Mouse (Mus musculus) left cerebral cortex, postnatal 14 days (tissue): ENCODE results near the gene Reln. TPM values are rescaled to one million over a fixed set of nuclear protein-coding genes. Genes with fewer than 3 reads are reported as not detected.

Experiments
- DNase-seq, 2 experiments: peaks; one replicate each; pipeline ENCODE4 v3.0.0; 2021 to 2022; ENCODE audit warnings: low spot score in 2 of 2, mixed read lengths in 1 of 2
- intact Hi-C: fragments of 180-260 bp; cut with DNase I; formaldehyde crosslinking; loops from one replicate; pipeline ENCODE4 v1.15.1; 2025
- total RNA-seq, 2 experiments: library from RNA; stranded (reverse); gene quantifications; 2 replicates each; pipeline ENCODE4 v1.2.3; 2021

Reln gene
- total RNA-seq, 2 experiments from 2014 or later: 107 to 114 TPM

DNA sequence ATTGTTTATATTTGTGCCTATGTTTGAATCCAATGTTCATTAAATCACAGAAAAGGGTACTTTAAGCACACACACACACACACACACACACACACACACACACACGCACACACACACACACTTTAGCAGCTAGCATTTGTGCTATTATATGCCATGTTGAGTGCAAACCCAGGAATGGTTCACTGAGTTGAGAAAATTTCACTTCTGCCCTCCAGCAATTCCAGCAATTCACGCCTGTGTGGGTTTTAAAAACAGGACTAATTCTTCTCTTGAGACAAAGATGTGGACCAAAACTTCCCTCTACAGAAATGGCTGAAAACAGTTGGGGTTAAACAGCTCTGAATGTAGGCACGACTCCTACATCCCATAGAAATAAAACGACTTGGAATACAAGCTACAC lies 386.9 kb downstream of the Reln start:
- DNase-seq: no peak
- intact Hi-C loops: no loop called here

DNA sequence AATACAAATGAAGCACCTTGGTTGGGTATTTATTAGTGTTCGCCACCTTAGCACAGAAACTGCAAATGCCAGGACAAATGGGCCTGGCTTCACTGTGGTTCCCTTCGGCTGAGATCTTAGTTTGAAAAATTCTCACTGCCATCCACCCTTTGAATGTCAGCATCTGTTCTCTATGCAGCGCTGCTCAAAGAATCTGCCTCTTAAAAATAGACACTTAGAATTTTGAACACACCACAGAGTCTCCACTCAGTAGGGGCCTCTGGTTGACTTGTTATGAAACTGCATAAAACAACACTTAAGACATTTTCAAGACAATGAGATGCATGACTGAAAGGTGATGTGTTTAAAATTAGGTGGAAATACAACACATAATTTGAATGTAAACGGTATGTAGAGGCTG lies 387.4 kb downstream of the Reln start:
- DNase-seq: no peak
- intact Hi-C loops: no loop called here

DNA sequence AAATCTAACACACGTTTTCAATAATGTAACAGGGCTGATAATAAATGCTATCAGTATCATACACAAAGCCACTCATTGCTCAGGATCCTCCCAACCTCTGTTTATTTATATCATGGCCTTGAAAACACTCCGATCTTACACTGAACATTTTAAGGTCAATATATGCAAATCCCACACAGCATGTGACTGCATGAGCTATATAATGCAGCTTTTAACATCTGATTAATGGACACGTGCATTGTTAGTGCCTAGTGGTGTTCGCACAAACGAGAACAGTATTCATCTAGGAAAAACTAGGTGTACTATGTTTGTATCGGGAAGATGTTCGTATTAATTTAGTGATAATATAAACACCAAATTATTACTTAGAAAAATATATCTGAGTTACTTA lies 395.0 kb downstream of the Reln start:
- intact Hi-C loops: no loop called here
- no peak for DNase-seq

DNA sequence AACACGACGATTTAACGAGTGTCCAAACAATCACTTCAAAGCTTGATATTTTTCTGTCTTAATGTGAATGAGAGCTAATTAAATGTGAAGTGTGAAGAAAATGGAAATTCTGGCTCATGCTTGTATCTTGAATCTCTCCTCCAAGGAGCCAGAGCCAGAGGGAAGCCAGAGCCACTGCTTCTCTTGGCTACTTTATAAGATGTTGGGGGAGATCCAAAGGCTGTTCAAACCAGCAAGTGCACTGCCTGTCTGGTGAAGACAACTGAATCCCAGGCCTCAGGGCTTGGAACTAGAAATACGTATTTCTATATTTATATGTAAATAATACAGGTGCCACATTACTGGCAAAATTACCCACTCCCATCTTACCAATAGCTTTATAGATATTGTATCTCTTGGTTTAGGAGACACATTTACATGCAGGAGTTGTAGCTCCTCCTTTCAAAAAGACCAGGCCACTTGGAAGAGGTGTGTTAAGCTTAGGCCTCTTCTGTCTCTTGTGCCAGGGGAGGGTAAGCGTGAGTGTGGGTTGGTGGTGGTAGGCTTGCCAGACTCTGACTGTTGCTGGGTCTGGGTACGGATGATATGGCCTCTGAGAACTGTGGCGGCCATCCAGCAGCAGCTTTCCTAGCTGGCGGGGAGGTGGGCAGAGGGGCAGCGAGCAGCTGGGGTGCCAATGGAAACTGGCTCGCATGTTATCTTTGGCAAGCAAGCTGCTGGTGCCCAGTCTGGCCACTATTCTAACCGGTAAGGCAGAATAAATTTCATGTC lies 395.6 kb downstream of the Reln start:
- intact Hi-C loops: no loop called here
- DNase-seq: peak in 1 of 2 experiments; percentile 22

DNA sequence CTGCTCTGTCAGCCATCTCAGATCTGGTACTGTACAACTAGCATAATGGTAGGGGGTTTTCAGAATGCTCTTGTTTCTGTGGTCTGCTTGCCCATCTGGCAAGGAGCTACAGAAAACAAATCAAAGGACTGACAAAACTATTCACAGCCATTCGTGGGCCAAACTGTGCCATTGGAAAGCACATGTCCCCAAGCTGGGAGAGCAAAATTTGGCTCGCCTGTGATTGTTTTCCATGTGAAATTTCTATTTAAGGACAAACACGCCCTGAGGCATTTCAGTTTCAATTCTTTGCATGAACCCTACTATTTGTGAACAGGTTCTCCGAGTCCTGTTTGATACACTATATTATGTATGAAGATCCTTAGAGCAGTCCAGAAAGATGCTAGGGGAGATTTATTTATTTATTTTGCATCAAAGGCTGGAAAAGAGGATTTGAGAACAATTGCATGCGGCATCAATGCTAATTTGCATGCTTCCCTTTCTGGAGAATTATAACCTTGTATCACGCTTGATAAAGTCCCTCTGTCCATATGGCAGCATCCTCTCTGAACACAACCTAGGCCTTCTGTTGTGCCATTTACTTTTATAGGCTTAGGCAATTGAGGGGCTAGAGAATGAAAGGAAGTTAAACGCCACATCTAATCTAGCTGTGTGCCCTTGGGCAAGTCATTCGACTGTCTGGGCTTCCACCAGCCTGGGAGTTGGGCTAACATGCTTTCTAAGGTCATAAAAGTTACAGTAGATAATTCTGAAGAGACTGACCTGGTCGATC lies 396.7 kb downstream of the Reln start:
- peak; percentile 12 to 17 for DNase-seq
- intact Hi-C loops: no loop called here

DNA sequence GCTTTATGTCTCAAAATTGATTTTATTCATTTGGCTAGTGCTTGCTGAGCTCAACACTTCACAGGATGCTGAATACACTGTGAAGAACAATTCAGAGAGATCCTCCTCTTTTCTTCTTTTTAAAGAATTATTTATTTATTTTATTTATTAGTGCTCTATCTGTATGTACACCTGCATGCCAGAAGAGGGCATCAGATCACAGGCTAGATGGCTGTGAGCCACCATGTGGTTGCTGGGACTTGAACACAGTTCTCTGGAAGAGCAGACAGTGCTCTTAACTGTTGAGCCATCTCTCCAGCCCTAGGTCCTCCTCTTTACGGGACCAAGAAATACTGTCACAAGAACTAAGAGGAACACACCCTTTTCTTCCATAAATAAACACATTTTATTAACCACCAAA lies 399.9 kb downstream of the Reln start:
- intact Hi-C loops: no loop called here
- no peak for DNase-seq

DNA sequence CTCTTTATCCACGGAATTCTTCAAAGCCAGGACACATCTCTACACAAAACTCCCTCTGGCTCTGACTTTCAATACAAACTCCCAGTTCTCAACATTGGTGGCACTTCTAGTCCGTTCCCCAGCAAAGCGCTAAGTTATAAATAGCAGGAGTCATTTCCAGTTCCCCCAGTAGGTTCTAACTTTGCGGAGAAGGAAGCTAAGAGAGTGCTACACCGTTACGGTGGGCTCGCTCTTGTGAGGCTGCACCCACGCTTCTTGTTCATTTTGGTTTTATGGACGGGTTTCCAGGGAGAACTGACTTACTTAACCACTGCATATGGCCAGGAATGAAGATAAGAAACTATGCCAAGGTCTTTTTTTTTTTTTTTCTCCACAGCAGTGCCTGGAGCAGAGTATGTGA lies 405.1 kb downstream of the Reln start:
- DNase-seq: peak in 1 of 2 experiments; percentile 25
- intact Hi-C loops: no loop called here

DNA sequence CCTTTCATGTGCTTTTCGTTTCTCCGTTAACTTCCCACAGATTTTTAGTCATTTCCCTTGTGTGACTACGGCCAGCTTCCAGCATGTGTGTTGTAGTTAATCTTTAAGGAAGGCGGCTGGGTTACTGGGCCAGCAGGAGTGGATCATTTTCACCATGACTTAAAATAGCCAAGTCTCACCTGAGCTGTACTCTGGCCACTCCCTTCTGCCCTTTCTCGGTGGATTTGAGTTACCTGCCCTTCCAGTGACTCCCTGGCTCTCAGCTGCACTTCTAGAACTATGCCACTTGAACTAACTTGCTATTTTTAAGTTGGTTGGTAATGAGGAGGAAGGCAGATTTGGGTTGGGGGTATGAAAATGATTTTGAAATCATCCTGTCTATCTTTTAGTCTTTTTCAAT lies 406.4 kb downstream of the Reln start:
- DNase-seq: no peak
- intact Hi-C loops: no loop called here

DNA sequence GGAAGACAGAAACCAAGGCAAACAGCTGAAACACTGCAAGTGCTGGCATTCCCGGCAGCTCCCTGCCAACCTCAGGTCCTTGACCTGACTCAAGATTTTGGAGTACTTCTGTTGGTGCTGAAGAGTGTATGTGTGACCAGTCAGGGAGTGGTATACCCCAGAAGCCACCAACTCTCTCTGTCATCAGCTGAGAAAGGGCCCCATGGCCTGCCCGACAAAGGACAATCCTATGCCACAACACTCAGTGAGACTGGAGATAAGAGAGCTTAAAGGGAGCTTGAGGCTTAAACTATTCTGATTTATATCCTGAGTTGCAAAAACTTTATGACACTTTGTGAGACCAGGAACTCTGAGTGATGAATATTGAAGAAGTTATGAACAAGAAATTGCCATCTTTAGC lies 407.9 kb downstream of the Reln start:
- no peak for DNase-seq
- intact Hi-C loops: no loop called here

DNA sequence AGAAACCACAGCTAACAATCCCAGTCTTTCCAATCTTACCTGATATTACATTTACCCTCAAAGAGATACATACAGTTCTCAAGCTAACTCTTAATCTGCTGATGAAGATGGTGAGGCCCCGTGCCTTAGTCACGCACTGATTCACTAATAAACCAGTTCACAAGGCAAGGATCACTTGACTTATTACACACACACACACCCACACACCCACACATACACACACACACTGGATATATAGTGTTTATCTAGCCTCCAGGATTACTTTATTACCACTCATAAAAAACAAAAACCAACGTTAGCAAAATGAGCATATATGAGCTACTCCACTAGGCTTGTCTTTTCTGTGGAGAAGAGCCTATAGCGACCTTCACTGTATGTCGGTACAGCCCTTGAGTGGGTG lies 408.4 kb downstream of the Reln start:
- intact Hi-C loops: no loop called here
- DNase-seq: no peak

DNA sequence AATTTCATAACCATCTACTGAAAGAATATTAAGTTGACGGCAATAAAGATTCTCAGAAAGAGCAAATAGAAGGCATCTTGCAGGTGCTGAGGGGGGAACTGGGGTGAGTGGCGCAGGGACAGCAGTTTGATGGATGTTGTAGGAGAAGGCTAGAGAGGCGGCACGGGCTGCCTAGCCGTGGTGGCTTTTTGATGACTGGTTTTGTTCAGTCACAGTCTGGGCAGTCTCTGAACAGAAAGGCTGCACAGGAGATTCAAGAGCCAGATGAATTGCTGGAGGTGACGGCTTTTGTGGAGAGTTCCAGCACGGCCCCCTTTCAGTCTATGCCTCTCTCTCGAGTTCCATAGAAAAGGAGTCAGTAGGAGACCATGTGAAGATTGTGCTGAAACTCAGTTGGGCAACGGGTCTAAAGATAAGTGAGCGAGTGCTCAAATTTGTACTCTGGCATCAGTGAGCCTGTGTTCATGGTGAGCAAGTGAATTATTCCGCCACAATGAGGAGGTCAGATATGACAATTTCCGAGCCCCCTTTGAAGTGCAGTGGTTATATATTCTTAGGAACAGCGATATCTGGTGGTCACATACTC lies 409.6 kb downstream of the Reln start:
- intact Hi-C loops: no loop called here
- no peak for DNase-seq

DNA sequence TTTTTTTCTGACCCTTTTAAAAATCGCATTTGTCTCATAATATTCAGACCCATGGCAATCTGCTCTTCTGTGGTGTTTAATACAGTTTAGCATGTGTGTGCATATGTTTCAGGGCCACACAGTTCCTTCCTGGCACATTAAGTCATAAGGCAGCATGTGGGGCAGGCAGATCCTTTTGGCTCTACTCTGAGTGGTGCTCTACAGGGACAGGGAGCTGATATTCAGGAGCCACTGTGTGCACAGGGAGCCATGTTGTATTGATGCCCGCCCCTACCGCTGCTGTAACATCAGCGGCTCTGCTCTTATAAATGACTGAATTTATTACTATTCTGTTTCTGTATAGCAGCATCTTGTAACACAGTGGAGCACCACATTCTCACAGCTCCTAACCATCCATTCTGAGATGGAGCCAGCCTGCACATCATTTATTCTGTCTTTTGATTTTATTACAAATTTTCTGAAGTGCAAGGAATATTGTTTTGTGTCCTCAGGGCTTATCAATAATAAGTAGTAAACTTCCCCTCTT lies 410.3 kb downstream of the Reln start:
- intact Hi-C loops: no loop called here
- DNase-seq: no peak

DNA sequence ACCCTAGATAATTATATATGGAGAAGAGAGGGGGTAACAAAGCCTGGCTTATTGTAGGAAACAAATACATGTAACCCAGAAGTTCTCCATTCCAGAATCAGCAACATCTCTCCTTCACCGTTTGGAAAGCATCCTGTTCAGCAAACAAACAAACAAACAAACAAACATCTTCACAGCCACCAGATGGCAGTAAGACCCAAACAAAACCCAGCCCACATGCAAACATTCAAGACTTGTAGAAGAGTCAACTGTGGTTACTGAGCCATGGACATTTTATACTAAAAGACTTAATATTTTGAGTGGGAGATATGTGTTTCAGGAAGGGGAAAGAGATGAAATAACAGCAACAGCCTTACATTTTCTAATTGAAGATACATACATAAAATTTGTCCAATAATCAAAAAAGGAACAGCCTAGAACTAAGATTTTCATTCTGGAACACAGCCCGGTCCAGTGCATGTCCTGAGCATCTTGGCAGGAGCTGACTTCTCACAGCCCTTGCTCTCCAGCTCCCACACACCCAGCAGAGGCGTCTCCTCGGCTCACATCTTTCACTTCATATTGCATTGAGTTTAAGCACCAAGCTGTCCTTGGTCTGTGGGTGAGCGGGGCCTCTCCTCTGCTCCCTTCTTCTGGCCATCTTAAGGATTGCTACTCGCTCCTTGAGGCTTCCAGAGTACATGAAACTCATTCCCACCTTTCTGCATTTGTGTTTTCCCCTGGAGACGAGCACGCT lies 411.0 kb downstream of the Reln start:
- no peak for DNase-seq
- intact Hi-C loops: loop anchor here (2.0 kb wide), 1 partner anchor 577 kb away; no protein-coding TSS in a partner anchor

DNA sequence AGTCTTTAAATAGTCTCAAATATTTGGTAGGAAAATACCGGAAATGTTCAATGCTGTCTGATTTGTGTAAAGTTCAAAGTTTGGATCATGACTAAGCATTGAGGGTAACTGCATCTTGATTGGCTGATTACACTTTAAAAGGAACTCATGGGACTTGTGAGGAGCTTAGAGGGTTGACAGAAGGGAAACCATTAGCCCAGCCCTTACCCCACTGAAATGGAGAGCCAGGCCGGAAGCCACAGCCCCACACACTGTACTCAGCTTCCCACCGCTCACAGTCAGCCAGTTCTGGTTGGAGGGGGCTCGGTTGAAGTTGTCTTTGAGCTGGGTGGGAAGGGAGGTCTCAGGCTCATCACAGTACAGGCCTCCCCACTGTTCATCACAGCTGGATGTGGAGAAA lies 413.4 kb downstream of the Reln start:
- no peak for DNase-seq
- intact Hi-C loops: no loop called here

DNA sequence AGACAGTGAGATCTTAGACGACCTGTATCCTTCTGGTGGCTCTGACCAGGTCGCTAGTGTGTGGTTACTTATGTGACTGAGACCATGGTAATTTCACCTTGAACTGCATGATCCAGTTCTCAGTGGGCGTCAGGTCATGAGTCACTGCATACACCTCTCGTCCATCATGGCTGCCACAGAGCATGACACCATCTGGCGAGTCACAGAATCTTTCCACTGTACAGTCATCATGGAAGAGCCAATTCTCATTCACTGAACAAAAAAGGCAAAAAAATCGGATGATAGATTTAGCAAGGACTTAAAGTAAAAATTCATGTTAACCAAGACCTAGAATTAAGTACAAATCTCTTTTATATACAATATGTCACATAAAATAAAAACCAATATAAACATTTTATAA lies 424.2 kb downstream of the Reln start:
- DNase-seq: no peak
- intact Hi-C loops: no loop called here

DNA sequence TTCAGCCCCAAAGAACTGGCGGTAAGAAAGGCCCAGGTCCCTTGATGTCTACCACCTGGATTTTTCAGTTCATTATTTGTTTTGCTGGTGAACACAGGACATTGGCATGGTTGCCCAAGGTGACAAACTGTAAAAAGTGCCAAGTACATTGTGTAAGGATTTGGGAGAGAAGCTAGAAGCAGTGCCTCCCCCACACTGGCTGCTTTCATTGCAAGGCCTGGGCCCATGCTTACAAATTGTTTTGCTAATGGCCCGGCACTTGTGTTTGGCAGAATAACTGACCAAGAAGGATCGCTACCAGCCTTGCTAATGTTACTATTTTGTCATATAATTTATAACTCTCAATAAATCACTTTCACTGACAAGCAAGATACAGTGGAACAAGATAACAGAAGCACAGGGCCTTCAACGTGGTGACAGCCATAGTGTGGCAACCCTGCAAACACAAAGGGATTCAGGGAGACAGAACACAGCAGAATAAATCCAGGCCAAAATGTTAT lies 425.2 kb downstream of the Reln start:
- intact Hi-C loops: no loop called here
- no peak for DNase-seq

DNA sequence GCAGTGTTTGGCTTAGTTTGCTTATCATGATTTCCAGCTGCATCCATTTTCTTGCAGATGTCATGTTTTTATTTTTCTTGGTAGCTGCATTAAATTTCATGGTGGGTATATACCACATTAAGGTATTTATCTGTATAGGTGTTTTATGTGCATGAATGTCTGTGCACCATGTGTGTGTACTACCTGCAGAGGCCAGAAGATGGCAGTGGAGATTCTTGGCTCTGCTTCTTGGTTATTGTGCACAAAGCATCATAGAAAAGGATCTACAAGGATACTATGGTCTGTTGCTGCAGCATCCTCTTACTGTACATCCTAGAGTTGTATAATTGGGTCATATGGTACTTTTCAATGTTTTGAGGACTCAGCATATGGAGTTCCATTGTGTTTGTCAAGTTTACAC lies 428.5 kb downstream of the Reln start:
- no peak for DNase-seq
- intact Hi-C loops: no loop called here

DNA sequence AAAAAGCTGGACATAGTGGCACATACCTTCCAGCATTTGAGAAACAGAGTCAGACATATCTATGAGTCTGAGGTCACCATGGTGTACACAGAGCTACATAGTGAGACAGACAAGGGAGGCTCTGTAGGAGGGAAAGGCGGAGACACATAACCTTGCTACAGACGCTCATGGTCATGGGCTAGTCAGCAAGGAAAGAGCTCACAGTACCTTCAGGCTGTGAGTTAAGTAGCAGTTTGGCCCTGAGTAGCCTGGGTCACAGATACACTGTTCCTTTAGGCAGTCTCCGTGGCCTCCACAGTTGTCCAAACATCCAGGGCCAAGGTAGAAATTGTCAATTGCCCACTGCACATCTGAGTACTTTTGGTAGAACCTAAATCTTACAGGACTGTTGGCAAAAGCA lies 429.7 kb downstream of the Reln start:
- intact Hi-C loops: no loop called here
- no peak for DNase-seq

DNA sequence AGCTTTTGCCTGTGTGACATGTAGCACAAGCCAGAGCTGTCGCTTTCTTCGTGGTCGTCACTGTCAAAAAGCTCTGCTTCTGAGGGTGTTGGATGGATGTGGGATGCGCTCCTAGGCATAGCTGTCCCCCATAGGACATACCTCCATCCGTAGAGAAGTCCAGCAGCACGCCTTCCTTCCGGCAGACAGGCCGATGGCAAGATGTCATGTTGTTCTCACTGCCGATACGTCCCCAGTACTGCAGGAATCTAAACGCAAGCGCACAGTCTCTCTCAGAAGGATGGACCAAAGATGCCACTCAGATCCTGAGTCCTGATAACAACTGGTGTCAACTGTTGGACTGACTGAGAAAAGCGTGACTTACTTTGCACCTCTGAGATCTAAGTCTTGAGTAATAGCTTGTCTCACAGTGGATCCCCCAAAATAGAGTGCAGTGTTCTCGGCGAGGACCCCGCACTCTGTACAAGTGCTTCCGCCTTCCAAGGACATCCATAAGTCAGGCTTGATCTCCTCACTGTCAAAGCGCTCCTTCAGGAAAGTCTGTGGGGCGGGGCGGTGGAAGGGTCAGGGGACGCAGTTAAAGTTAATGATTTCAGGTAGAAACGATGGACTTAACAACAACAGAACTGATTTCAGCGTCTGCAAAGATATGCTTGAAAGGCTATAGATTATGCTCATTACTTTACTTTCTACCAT lies 431.5 kb downstream of the Reln start:
- no peak for DNase-seq
- intact Hi-C loops: no loop called here
